In the genomic region with DNA sequence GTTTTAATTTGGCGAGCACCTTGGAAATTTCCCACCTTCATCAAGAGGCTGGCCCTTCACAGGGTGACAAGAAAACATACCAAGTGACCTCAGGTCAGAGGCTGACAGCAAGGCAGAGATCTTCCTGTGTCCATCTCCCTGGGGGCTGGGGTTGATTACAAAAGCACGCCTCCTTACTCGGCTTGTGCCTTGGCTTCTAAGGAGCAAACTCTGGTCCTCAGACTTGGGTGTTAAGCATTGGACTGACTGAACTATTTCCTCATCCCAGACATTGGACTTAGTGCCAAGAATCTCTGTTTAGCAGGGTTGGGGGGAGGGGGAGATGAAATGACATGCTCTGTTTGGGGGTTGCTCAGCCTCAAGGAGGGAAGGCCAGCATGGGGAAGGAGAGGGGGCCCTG, we compare ENCODE assay signal across 8 mouse cellular contexts. TPM values are rescaled to one million over a fixed set of nuclear protein-coding genes. Genes with fewer than 3 reads are reported as not detected.
"Had no signal": no experiment of that assay in that cellular context is flagged by ENCODE, and none has a peak within 500 bp of the region (broad histone marks: within the 10 kb centered on the region; RNA-seq: fewer than 3 reads in every experiment).

No protein-coding gene starts in this region.

RNA-seq across cellular contexts. Expression of gene Serpina1c, which starts 2.8 kb away (rescaled TPM):
- total RNA-seq: layer of hippocampus, adult 2 months; layer of hippocampus, postnatal 10 days; left cerebral cortex, postnatal 36 days; megakaryocyte progenitor cell, adult 5-6 weeks; midbrain, postnatal 0 days had no signal
- polyA plus RNA-seq: limb, embryonic 12.5 days; midbrain, postnatal 0 days had no signal

RNA-seq across cellular contexts. Expression of gene Serpina1a, which starts 38.6 kb away (rescaled TPM):
- total RNA-seq: layer of hippocampus, adult 2 months; layer of hippocampus, postnatal 10 days; left cerebral cortex, postnatal 36 days; megakaryocyte progenitor cell, adult 5-6 weeks; midbrain, postnatal 0 days had no signal
- polyA plus RNA-seq: limb, embryonic 12.5 days; midbrain, postnatal 0 days; thymus, postnatal 0 days had no signal

RNA-seq across cellular contexts. Expression of gene Serpina1e, which starts 56.8 kb away (rescaled TPM):
- total RNA-seq: layer of hippocampus, adult 2 months; layer of hippocampus, postnatal 10 days; left cerebral cortex, postnatal 36 days; megakaryocyte progenitor cell, adult 5-6 weeks; midbrain, postnatal 0 days had no signal
- polyA plus RNA-seq: limb, embryonic 12.5 days; midbrain, postnatal 0 days; neural tube, embryonic 14.5 days had no signal
